Mouse (Mus musculus) testis, adult 2 months (tissue): ENCODE measurements around the gene Pam.

ENCODE experiments used
- CTCF ChIP-seq: fragments of 200-500 bp; IDR thresholded peaks from 2 replicates; pipeline ENCODE4 v1.5.1; 2012; ENCODE audit warnings: low read depth, mild to moderate bottlenecking, inconsistent platforms, low read length, moderate library complexity; ENCODE audit not compliant: control insufficient read depth, insufficient read depth, insufficient replicate concordance
- POLR2A ChIP-seq: fragments of 200-500 bp; IDR thresholded peaks from 2 replicates; pipeline ENCODE4 v1.6.1; 2012; ENCODE audit warnings: low read depth, mild to moderate bottlenecking, inconsistent platforms, low read length, moderate library complexity; ENCODE audit not compliant: control insufficient read depth

- no peak for TF ChIP-seq POLR2A
- TF ChIP-seq CTCF, result no peak
These were observed 136.7 kb downstream of the Pam start for GRCm38 (mm10) chr1:97958759-97959158.
